Mouse (Mus musculus) heart, embryonic 13.5 days (tissue): Measurements from ENCODE around the gene Tmem203. TPM values are rescaled to one million over a fixed set of nuclear protein-coding genes. Genes with fewer than 3 reads are reported as not detected.
A peak's percentile ranks its signal among the peaks of the same experiment; 100 is the strongest.
"Not testable (repeated sequence)": the region's sequence is repeated elsewhere in the genome, so short reads cannot be mapped to it uniquely, and the experiment has no call there.

ENCODE experiments used
- ATAC-seq: fragments of 200-750 bp; cut with Nextera tagmentation; 2 replicates; pipeline ENCODE4 v1.8.0; 2017; ENCODE audit warnings: moderate TSS enrichment; ENCODE audit not compliant: insufficient number of reproducible peaks, low FRiP score, low TSS enrichment; ENCODE audit errors: extremely low read depth
- H3K27ac ChIP-seq: fragments of 300-500 bp; sonication (generic); replicated peaks from 2 replicates; pipeline ENCODE4 v1.5.1; 2015; ENCODE audit warnings: moderate library complexity, mild to moderate bottlenecking, inconsistent platforms
- H3K27me3 ChIP-seq: fragments of 300-500 bp; sonication (generic); replicated peaks from 2 replicates; pipeline ENCODE4 v1.6.1; 2015; ENCODE audit warnings: mild to moderate bottlenecking, inconsistent platforms
- H3K36me3 ChIP-seq: fragments of 300-500 bp; sonication (generic); 2 replicates; pipeline ENCODE4 v1.6.1; 2015; ENCODE audit warnings: mild to moderate bottlenecking, inconsistent platforms
- H3K4me1 ChIP-seq: fragments of 300-500 bp; sonication (generic); 2 replicates; pipeline ENCODE4 v1.6.1; 2015; ENCODE audit warnings: inconsistent platforms
- H3K4me2 ChIP-seq: fragments of 300-500 bp; sonication (generic); 2 replicates; pipeline ENCODE4 v1.6.1; 2015; ENCODE audit warnings: inconsistent platforms, mild to moderate bottlenecking, moderate library complexity
- H3K4me3 ChIP-seq: fragments of 300-500 bp; sonication (generic); 2 replicates; pipeline ENCODE4 v1.5.1; 2015; ENCODE audit warnings: moderate library complexity, mild to moderate bottlenecking, inconsistent platforms
- H3K9ac ChIP-seq: fragments of 300-500 bp; sonication (generic); 2 replicates; pipeline ENCODE4 v1.6.1; 2015; ENCODE audit warnings: inconsistent platforms, mild to moderate bottlenecking, moderate library complexity
- H3K9me3 ChIP-seq: fragments of 300-500 bp; sonication (generic); 2 replicates; pipeline ENCODE4 v1.6.1; 2016; ENCODE audit warnings: inconsistent platforms
- WGBS: fragments of 180-500 bp; shearing (Covaris S2); methylation state at CpG from one replicate; pipeline ENCODE4 v1.1.7; 2015; ENCODE audit warnings: mixed read lengths; 5-methylcytosine and 5-hydroxymethylcytosine counted together
- polyA plus RNA-seq: library from polyadenylated mRNA; unstranded; fragments of >200 nt; fragmentation: Nextera tagmentation; extraction: Ambion mirVana; gene quantifications from 2 replicates; pipeline ENCODE4 v1.2.1, GENCODE M21; 2015

The Tmem203 gene
- polyA plus RNA-seq, 1 experiment from 2014 or later = 15.5 TPM

DNA sequence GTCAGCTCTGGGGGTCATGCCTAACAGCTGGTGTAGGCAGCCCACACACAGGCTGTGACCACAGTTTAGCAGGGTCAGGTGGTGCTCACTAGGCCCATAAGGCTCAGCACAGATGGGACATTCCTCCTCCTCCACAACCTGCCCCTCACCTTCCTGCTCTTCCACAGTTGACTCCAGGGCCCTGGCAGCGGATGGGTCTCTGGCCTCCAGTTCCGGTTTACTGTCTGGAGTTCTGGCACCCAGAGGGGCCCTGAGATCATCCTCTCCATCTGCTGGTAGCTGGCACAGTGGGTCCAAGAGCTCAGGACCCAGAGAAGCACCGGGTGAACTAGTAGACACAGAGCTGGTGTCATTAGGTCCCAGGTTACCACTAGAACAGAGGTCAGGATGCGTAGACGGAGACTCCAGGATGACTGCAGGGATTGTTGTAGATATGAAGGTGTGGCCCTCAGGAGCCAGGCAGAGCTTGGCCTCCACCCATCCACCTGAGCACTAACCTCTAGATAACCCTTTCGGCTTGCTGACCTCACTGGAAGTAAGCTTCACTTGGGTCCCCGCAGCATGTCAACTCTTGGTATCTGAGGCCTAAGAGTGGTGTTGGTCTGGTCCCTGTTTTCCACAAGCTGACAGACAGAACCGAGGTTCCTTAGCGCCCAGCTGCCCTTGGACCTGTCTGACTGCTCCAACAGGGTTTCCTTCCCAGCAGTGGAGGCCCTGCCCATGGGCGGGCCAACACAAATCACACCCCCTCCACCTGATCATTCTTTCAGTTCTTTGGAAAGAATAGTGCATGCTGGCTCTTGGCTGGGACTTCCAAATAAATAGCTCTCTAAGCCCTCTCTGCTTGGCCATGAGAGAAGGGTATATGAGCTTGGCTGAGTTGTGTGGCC is 8.8 kb upstream of the Tmem203 start, which contains the start of gene AL732309.1:
TSS of gene AL732309.1 (minus strand) at position 681 of the 890 bp plus-strand sequence.
- peaks cover 29% of the 10 kb centered on the region for H3K27me3 ChIP-seq
- WGBS = 84% methylated on average over 10 of the region's 10 CpGs
- no peak within 1 kb of the TSS for H3K4me3 ChIP-seq
- H3K9me3 ChIP-seq = no peaks in the 10 kb centered on the region
- H3K36me3 ChIP-seq = peaks cover 49% of the 10 kb centered on the region
- H3K27ac ChIP-seq = no peak within 1 kb of the TSS
- ATAC-seq = no peak
- H3K4me1 ChIP-seq = peaks cover 14% of the 10 kb centered on the region
- H3K9ac ChIP-seq = no peak within 1 kb of the TSS
- H3K4me2 ChIP-seq = no peak within 1 kb of the TSS

DNA sequence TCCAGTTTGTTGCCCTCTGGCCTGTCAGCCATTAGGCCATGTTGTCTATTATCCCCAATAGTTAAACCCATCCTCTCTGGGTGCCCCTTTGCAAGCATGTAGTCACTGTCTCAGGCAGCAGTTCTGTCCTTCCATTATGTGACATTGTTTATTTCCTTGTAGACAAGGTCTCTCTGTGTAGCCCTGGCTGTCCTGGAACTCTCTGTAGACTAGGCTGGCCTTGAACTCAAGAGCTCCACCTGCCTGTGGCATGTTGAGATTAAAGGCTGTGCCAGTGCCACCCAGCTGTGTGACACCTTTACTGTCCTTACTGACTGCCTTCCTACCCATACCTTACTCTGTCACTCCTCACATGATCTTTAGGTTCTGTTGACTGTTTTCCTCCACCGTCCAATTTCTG is 2.9 kb upstream of the Tmem203 start:
- Histone ChIP-seq H3K9me3 (no peaks in the 10 kb centered on the region), H3K27me3 (no peaks in the 10 kb centered on the region), H3K4me1 (peaks cover 21% of the 10 kb centered on the region), H3K36me3 (peaks cover 60% of the 10 kb centered on the region), H3K4me2 (no peak overlapping the region), H3K4me3 (no peak overlapping the region), H3K9ac (no peak overlapping the region), H3K27ac (no peak overlapping the region)
- no peak for ATAC-seq
- 77% methylated on average over 1 of the region's 1 CpGs for WGBS

DNA sequence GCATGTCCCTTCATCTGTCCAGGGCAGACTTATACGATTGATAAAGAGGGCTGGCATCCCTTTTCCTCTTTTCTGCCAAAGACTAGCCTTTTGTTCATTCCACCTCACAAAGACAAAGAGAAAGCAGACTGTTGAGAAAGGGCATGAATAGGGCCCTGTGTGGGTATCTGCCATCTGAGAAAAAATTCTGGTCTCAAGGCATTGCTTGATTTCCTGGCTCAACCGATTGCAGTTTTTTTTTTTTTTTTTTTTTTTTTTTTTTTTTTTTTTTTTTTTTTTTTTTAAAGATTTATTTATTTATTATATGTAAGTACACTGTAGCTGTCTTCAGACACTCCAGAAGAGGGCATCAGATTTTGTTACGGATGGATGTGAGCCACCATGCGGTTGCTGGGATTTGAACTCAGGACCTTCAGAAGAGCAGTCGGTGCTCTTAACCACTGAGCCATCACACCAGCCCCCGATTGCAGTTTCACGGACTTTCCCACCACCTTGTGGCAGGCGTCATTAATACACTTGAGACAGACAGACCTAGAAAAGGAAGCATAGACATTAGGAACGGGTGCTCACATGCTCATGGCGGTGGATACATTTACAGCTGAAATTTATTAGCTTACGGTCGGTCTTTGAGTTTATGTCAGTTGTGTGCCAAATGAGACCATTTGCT is 1.3 kb downstream of the Tmem203 start:
- H3K4me3 ChIP-seq = peak overlapping the region; percentile 88
- H3K27ac ChIP-seq = peak overlapping the region; percentile 64
- H3K4me2 ChIP-seq = peak overlapping the region; percentile 94
- not testable (repeated sequence) for ATAC-seq, H3K9me3 ChIP-seq, H3K27me3 ChIP-seq
- peak overlapping the region; percentile 89 for H3K9ac ChIP-seq
- H3K4me1 ChIP-seq = peaks cover 21% of the 10 kb centered on the region
- peaks cover 18% of the 10 kb centered on the region for H3K36me3 ChIP-seq
- WGBS = 54% methylated on average over 12 of the region's 12 CpGs

DNA sequence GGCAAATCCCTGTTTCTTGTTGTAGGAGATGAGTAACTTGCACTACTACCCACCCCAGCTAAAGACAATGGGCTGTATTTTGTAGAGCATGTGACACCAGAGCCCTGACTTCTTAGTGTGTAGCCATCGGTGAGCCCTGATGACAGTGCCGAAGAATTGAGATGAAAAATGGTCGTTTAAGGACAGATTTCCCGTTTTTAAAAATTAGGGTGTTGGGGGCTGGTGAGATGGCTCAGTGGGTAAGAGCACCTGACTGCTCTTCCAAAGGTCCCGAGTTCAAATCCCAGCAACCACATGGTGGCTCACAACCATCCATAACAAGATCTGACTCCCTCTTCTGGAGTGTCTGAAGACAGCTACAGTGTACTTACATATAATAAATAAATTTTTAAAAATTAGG is 2.0 kb downstream of the Tmem203 start:
- not testable (repeated sequence) for H3K4me3 ChIP-seq, ATAC-seq, H3K9ac ChIP-seq, H3K9me3 ChIP-seq, H3K27me3 ChIP-seq, H3K27ac ChIP-seq, H3K4me2 ChIP-seq
- H3K4me1 ChIP-seq = peaks cover 25% of the 10 kb centered on the region
- WGBS = 74% methylated on average over 5 of the region's 5 CpGs
- H3K36me3 ChIP-seq = peaks cover 11% of the 10 kb centered on the region

DNA sequence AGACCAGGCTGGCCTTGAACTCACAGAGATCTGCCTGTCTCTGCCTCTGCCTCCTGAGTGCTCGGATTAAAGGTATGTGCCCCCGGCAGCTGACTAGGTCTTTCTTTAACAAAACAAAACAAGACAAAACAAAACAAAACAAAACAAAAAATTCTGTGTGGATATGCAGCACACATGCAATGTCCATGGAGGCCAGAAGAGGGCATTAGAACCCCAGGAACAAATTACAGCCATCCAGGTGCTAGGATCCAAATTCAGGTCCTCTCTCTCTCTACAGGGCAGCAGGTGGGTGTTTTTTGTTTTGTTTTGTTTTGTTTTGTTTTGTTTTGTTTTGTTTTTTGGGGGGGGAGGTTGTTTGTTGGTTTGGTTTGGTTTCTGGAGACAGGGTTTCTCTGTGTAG is 3.6 kb downstream of the Tmem203 start:
- Histone ChIP-seq H3K9ac (no peak overlapping the region), H3K9me3 (no peaks in the 10 kb centered on the region), H3K27me3 (peaks cover 7% of the 10 kb centered on the region), H3K27ac (no peak overlapping the region), H3K36me3 (no peaks in the 10 kb centered on the region), H3K4me2 (no peak overlapping the region), H3K4me3 (no peak overlapping the region), H3K4me1 (peaks cover 34% of the 10 kb centered on the region)
- no peak for ATAC-seq
- 56% methylated on average over 2 of the region's 2 CpGs for WGBS

DNA sequence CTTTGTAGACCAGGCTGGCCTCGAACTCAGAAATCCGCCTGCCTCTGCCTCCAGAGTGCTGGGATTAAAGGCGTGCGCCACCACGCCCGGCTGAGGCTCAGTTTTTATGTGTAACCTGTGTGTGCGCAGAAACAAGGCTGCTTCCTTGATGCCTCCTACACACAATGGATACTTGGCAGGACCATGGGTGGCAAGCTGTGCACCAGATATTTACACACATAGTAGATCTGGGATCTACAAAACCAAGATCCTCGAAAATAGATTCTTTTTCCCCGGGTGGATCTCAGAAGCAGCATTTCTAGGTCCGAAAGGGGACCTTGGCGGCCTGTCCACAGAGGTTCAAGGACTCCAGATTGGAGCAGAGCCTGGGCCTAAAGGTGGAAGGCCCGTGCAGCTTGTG is 6.6 kb downstream of the Tmem203 start:
- H3K27ac ChIP-seq = peak overlapping the region; percentile 9; the same call in 1 of the 2 replicates
- peak overlapping the region; percentile 74 for H3K9ac ChIP-seq
- ATAC-seq = 0 out of 2 replicates have a peak, but pooled peaks have one; percentile 3

DNA sequence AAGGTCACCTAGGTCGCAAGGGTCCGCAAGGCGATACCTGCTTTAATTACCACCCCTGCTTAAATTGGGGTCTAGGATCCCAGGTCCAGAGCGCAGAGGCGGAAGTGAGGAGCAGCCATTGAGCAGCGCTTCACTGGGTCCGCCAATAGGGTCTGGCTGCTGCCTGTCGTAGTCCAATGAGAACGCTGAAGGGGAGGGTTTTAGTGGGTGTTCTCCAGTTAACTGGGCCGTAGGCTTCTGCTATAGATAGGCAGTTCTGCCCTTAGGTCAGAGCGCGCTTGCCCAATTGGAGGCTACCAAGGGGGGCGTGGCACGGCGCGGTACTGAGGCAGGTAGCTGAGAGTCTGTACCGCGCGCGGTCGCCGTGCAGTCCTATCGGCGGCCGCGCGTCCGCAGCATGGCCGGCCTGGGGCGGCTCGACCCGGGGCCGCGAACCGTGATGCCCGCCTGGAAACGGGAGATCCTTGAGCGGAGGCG is 7.1 kb downstream of the Tmem203 start, which contains the start of gene Tprn:
TSS of gene Tprn (plus strand) at position 328 of the 477 bp plus-strand sequence.
- Histone ChIP-seq H3K9ac (peak within 1 kb of the TSS; percentile 86), H3K36me3 (no peaks in the 10 kb centered on the region), H3K4me1 (peaks cover 48% of the 10 kb centered on the region), H3K4me2 (peak within 1 kb of the TSS; percentile 100), H3K27ac (peak within 1 kb of the TSS; percentile 9; the same call in 1 of the 2 replicates), H3K4me3 (peak within 1 kb of the TSS; percentile 86), H3K27me3 (peaks cover 19% of the 10 kb centered on the region), H3K9me3 (no peaks in the 10 kb centered on the region)
- WGBS = under 1% methylated on average over 39 of the region's 39 CpGs
- peak; percentile 96 for ATAC-seq

More for the DNA sequence above, 6.6 kb downstream of the Tmem203 start:
- peak overlapping the region; percentile 100 for H3K4me2 ChIP-seq
- peaks cover 19% of the 10 kb centered on the region for H3K27me3 ChIP-seq
- no peaks in the 10 kb centered on the region for H3K36me3 ChIP-seq
- WGBS = 41% methylated on average over 12 of the region's 12 CpGs
- H3K4me3 ChIP-seq = peak overlapping the region; percentile 86
- peaks cover 47% of the 10 kb centered on the region for H3K4me1 ChIP-seq
- no peaks in the 10 kb centered on the region for H3K9me3 ChIP-seq

DNA sequence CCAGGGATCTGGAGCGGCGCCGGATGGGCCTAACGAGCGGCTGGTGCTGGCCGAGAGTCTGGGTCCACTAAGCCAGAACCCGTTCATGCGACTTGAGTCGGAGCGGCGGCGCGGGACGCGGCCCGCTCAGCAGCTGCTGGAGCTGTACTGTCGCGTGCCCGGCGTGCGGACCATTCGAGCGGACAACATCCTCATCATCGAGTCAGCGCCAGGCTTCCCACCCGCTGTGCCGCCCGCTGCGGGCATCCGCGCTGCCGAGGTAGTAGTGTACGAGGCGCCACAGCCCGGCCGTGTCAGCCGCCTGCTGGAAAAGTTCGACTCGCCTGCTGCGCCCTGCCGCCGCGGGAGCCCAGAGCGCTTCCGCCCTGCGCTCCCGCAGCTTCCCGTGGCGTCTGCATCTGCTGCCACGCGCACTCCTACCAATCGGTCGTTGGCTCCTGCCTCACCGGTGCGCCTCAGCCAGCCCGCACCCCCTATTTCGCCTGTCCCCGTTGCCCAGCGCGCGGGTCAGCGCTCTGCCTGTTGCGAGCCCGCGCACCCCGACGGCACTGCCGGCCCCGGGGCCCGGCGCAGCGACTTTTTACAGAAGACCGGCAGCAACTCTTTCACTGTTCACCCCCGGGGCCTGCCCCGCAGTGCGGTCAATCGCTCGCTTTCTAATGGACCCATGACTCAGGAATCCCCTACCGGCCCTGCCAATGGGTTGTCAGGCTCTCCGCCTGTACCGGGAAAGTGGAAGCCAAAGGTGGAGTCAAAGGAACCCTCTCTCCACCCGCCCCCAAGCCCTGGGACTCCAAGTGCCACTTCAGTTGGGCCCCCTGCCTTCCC is 7.8 kb downstream of the Tmem203 start:
- peak overlapping the region; percentile 86 for H3K9ac ChIP-seq
- 0 out of 2 replicates have a peak, but pooled peaks cover 1% of the 10 kb centered on the region for H3K36me3 ChIP-seq
- H3K4me1 ChIP-seq = peaks cover 52% of the 10 kb centered on the region
- peaks cover 19% of the 10 kb centered on the region for H3K27me3 ChIP-seq
- ATAC-seq = peak; percentile 1; the same call in 1 of the 2 replicates
- H3K4me2 ChIP-seq = peak overlapping the region; percentile 100
- no peak overlapping the region for H3K27ac ChIP-seq
- peak overlapping the region; percentile 86 for H3K4me3 ChIP-seq
- WGBS = under 1% methylated on average over 82 of the region's 82 CpGs
- no peaks in the 10 kb centered on the region for H3K9me3 ChIP-seq

DNA sequence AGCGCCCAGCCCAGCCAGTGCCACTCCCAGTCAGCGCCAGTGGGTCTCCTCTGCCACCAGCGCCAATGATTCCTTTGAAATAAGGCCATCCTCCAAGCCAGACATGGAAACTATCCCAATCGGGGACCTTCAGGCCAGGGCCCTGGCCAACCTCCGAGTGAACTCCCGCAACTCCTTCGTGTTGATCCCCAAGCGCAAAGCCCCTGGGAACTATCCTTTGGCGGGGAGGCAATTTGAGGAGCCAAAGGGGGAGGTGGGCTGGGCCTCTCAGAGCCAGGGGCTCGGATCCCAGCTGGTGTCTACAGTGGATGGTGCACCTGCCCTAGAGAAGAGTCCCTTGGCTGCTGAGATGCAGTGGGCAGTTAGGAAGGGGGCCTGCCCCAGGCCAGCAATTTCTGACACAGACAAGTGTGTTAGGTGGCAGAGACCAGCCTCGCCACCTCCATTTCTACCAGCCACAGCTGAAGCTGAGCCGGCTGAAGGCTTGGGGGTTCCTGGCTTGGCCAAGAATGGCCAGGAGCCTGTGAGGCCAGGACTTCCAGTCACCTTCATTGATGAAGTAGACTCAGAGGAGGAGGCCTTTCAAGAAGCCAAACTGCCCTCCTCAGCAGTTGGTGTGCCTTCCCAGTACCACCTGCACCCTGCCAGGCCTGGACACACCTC is 8.5 kb downstream of the Tmem203 start:
- peaks cover 52% of the 10 kb centered on the region for H3K4me1 ChIP-seq
- H3K4me2 ChIP-seq = peak overlapping the region; percentile 100
- no peak overlapping the region for H3K27ac ChIP-seq
- ATAC-seq = no peak
- H3K9ac ChIP-seq = peak overlapping the region; percentile 86
- H3K9me3 ChIP-seq = no peaks in the 10 kb centered on the region
- peaks cover 19% of the 10 kb centered on the region for H3K27me3 ChIP-seq
- WGBS = 19% methylated on average over 12 of the region's 12 CpGs
- 0 out of 2 replicates have a peak, but pooled peaks cover 9% of the 10 kb centered on the region for H3K36me3 ChIP-seq
- H3K4me3 ChIP-seq = peak overlapping the region; percentile 86

DNA sequence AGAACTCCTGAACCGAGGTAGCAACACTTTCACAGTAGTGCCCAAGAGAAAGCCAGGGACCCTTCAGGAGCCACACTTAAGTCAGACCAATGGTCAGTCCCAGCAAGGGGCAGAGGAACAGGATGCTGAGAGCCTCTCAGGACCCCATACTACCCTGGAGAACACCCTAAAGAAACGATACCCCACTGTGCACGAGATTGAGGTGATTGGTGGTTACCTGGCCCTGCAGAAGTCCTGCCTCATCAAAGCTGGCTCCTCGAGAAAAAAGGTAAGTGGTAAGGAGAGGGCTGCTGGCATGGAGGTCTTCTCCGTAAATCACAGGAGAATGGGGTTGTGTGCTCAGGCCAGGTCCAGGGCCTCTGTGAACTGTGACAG is 9.0 kb downstream of the Tmem203 start:
- ATAC-seq = no peak
- peaks cover 13% of the 10 kb centered on the region for H3K36me3 ChIP-seq
- peak overlapping the region; percentile 86 for H3K4me3 ChIP-seq
- peaks cover 19% of the 10 kb centered on the region for H3K27me3 ChIP-seq
- H3K9me3 ChIP-seq = no peaks in the 10 kb centered on the region
- H3K4me1 ChIP-seq = peaks cover 52% of the 10 kb centered on the region
- peak overlapping the region; percentile 100 for H3K4me2 ChIP-seq
- WGBS = 69% methylated on average over 5 of the region's 5 CpGs
- no peak overlapping the region for H3K27ac ChIP-seq
- H3K9ac ChIP-seq = peak overlapping the region; percentile 86; the same call in 1 of the 2 replicates
